Mouse (Mus musculus) MEL (cell line): Measurements from ENCODE around the gene Tbccd1.

Source experiments
- CTCF ChIP-seq, 3 experiments: IDR thresholded peaks in 2 of 3; conservative IDR thresholded peaks in 1 of 3; 2 replicates each; pipeline ENCODE4 v1.5.1; 2011 to 2012; ENCODE audit warnings: low read length in 3 of 3, low read depth in 2 of 3, mild to moderate bottlenecking in 2 of 3, improper control_type of control experiment in 1 of 3, inconsistent platforms in 1 of 3, mixed read lengths in 1 of 3, moderate library complexity in 1 of 3; ENCODE audit not compliant: control insufficient read depth in 1 of 3, insufficient read depth in 1 of 3, poor library complexity in 1 of 3, severe bottlenecking in 1 of 3
- EP300 ChIP-seq, 2 experiments: IDR thresholded peaks; 2 replicates each; pipeline ENCODE4 v1.6.1; 2011; ENCODE audit warnings: improper control_type of control experiment in 2 of 2, low read length in 2 of 2, low read depth in 1 of 2, mild to moderate bottlenecking in 1 of 2
- HCFC1 ChIP-seq: IDR thresholded peaks from 2 replicates; pipeline ENCODE4 v1.6.1; 2012; ENCODE audit warnings: low read depth, mild to moderate bottlenecking, inconsistent platforms, low read length, improper control_type of control experiment, moderate library complexity
- JUND ChIP-seq: IDR thresholded peaks from 2 replicates; pipeline ENCODE4 v1.6.1; 2011; ENCODE audit warnings: low read depth, mild to moderate bottlenecking, improper control_type of control experiment, low read length
- MAFK ChIP-seq: IDR thresholded peaks from 2 replicates; pipeline ENCODE4 v1.6.1; 2011; ENCODE audit warnings: low read depth, mild to moderate bottlenecking, low read length, improper control_type of control experiment, borderline replicate concordance
- MAX ChIP-seq: IDR thresholded peaks from 2 replicates; pipeline ENCODE4 v1.6.1; 2011; ENCODE audit warnings: low read length, improper control_type of control experiment
- NELFE ChIP-seq: IDR thresholded peaks from 2 replicates; pipeline ENCODE4 v1.6.1; 2011; ENCODE audit warnings: low read depth, low read length, improper control_type of control experiment
- POLR2A ChIP-seq, 2 experiments: IDR thresholded peaks; 2 replicates each; pipeline ENCODE4 v1.6.1; 2011 to 2012; ENCODE audit warnings: low read length in 2 of 2, mild to moderate bottlenecking in 2 of 2, control low read depth in 1 of 2, improper control_type of control experiment in 1 of 2, low read depth in 1 of 2, moderate library complexity in 1 of 2; ENCODE audit not compliant: control insufficient read depth in 1 of 2, insufficient read depth in 1 of 2, poor library complexity in 1 of 2
- TAL1 ChIP-seq: IDR thresholded peaks from 2 replicates; pipeline ENCODE4 v1.6.1; 2012; ENCODE audit warnings: mild to moderate bottlenecking, inconsistent platforms, low read length, moderate library complexity, mixed read lengths

- no peak for TF ChIP-seq POLR2A (IDR thresholded peaks at IDR 0.05; ENCODE audit: control insufficient read depth in 1 of 2, insufficient read depth in 1 of 2, low read depth in 1 of 2, low read length in 2 of 2, poor library complexity in 1 of 2)
- TF ChIP-seq MAX = no peak
- no peak for TF ChIP-seq TAL1
- TF ChIP-seq CTCF (IDR thresholded peaks at IDR 0.05 in 2 of 3, conservative IDR thresholded peaks at IDR 0.05 in 1 of 3; ENCODE audit: control insufficient read depth in 1 of 3, insufficient read depth in 1 of 3, low read depth in 2 of 3, low read length in 3 of 3, poor library complexity in 1 of 3, severe bottlenecking in 1 of 3) = no peak
- no peak for TF ChIP-seq JUND
- TF ChIP-seq NELFE = no peak
- TF ChIP-seq HCFC1 = no peak
- TF ChIP-seq EP300 (IDR thresholded peaks at IDR 0.05; ENCODE audit: low read depth in 1 of 2, low read length in 2 of 2) = no peak
- TF ChIP-seq MAFK = no peak
Observed at GRCm38 (mm10) chr16:22872397-22872796, 14.9 kb upstream of the Tbccd1 start.
